Mouse (Mus musculus) urinary bladder, postnatal 4 days (tissue): ENCODE measurements around the gene Necab3.

Experiments used
- DNase-seq, 2 experiments: peaks; one replicate each; pipeline ENCODE4 v3.0.0; 2021 to 2022; ENCODE audit warnings: low spot score in 2 of 2

Gene Necab3

GRCm38 (mm10) chr2:154543567-154544347, 14.9 kb downstream of the Necab3 start:
- DNase-seq: no peak

- no peak for DNase-seq
Observed at GRCm38 (mm10) chr2:154541630-154542029, 17.1 kb downstream of the Necab3 start.

DNA sequence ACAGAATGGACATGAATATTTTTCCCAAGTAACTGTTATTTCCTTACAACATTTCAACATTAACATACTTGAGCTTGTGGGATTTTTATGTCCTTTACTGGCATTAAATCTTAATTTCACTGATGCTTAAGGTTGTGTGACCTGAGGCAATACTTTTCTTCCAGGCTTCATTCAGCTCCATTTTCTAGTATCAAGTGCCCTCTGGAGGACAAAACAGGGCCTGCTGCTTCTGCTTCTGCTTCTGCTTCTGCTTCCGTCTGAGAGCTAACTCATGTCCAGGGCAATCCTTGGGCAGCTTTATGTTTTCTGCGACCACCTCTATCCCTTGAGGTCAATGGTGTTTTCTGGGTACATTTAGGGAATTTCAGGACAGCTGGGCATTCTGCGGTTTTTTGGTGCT, 19.0 kb downstream of the Necab3 start:
- DNase-seq: no peak

GRCm38 (mm10) chr2:154538710-154539109, 20.0 kb downstream of the Necab3 start:
- no peak for DNase-seq

GRCm38 (mm10) chr2:154538310-154538709, 20.4 kb downstream of the Necab3 start:
- DNase-seq: no peak

- no peak for DNase-seq
Observed at GRCm38 (mm10) chr2:154534704-154535270, 23.9 kb downstream of the Necab3 start.

DNA sequence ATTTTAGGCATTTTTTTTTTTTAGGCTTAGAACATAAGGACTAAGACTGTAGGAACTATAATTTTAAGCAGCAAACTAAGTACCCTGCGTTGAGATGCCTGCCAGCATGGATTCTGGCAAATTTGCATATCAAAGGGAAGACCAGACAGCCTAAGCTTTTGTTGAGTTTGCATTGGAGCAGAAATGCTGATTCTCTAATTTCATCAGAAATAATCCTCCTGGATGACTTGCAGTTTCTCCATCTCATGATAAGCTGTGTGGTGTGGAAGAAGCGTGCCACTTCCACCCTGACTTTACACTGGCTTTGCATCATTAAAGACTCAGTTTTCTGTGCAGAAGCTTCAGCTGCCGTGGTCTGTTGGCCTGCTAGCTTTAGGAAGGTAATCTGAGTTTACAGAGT, 25.8 kb downstream of the Necab3 start:
- DNase-seq: no peak

DNA sequence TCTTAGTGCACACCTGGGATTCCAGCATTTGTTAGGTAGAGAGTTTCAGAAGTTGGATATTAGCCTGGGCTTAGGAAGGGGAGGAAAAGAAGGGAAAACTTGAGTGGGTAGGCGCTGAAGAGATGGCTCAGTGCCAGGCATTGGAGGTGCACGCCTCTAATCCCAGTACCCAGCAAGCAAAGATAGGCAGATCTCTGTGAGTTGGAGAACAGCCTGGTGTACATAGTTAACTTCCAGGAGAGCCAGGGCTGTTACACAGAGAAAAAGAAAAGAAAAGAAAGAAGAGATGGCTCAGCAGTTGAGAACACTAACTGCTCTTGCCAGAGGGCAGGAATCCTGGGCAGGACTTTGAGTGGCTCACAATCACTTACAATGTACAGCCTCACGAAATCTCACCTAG, 32.2 kb downstream of the Necab3 start:
- no peak for DNase-seq

- DNase-seq: no peak
Observed at GRCm38 (mm10) chr2:154525285-154525684, 33.4 kb downstream of the Necab3 start.

DNA sequence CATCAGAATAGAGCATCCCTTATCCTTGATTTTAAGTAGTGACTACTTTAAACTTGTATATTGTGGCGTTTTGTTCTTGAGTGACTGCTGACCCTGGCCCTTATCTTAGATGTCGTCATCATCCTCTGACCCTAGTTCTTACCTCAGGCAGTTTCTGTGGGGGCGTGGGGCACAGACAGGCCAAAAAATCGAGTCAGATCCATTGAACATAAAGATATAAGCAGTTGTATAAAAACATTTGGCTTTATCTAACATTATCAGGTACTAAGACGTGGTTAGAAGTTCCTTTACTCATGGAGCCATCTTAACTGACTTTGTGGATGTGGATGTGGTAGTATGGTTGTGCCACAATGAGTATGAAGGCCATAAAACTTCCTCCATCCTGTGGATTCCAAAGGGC, 36.4 kb downstream of the Necab3 start:
- no peak for DNase-seq

DNA sequence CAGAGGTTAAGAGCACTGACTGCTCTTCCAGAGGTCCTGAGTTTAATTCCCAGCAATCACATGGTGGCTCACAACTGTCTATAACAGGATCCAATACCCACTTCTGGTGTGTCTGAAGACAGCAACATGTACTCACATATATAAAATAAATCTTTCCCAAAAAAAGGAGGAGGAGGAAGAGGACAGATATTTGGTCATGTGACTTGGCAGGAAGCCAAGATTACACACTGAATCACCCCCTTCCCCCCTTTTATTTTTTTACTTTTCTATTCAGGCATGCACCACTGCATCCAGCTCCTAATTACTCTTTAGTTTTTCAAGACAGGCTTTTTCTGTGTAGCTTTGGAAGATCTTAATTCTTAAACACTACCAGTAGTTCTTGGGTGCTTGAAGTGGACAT, 37.2 kb downstream of the Necab3 start:
- no peak for DNase-seq

DNA sequence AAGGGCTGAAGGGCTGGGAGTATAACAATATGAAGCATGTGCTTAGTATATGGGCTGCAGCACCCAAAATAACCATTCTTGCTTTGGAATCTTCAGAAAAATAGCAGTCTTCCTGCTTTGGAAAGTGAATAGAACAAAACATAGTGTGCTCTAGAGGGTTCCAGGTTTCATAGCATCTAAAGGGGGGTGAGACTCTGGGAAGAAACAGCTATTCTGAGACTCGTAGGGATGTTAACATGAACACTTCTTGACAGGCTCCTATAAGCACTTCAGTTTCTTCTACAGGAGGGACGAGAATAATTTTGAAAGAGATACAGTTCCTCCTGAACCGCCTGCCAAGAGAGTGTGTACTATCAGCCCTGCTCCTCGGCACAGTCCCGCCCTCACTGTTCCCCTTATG, 41.3 kb downstream of the Necab3 start:
- DNase-seq: no peak

DNA sequence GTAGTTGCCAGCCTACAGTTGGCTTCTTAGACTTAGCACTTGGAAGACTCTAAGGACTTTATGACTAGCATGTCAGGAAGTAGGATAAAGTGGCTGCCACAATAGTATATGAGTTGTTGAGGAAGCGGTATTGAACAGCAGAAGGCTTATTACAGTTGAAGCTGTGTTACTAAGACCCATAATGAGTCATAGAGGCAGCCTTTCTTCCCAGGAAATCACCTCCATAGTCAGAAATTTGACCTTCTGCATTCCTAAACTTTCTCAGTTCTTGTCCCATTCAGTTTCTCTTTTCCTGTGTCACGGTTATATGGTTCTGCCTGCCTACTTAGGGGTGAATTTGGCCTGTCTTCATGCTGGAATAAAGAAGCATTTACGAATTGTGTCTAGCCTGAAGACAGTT, 41.7 kb downstream of the Necab3 start:
- DNase-seq: no peak

DNA sequence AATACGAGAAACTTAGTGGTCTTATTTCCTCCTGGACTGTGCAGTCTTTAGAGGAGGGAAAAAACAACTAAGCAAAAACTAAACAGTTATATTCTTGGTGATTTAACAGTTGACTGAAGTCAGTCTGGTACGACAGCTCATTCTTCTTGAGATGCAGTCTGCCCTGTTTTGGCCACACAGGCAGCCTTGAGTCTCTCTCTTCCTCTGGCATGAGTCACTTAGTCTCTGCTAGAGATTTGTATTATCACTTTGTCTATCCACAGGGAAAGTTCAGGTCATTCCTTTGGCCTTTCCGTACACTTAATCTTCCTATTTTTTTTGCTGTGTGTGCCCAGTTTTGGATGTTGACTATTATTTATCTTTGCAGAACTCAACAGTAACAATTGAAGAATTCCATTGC, 48.5 kb downstream of the Necab3 start:
- no peak for DNase-seq

- no peak for DNase-seq
Observed at GRCm38 (mm10) chr2:154508450-154508849, 50.2 kb downstream of the Necab3 start.

DNA sequence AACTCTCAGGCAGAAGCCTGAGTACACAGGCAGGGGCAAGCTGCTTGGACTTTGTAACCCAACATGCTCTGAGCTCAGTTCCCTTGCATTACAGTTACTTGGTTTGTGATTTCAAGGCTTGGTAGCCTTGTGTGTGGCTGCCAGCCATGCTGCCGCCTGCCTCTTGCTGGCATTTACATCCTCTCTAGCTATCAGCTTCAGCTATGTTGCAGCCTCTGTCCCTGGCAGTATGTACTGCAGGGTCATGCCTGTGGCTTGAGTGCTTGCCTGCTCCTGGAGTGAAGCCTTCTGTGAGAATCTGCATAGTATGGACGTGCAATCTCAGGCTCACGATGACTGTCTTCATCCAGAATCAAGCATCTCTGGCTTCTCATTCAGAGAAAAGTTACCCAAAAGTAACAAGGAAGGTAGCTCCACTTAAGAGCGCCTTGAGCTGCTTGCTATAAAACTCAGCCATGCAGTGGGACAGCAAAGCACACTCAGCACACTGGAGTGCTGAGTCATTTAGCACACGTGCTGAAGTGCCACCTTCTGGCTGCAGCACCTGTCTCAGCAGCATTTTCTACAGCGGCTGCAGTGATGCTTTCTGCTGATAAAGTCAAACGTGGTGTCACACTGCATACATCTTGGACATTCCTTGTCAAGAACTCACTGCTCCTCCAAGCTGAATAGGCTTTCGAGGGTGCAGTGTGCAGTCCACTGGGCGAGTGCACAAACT, 51.0 kb downstream of the Necab3 start:
- no peak for DNase-seq

DNA sequence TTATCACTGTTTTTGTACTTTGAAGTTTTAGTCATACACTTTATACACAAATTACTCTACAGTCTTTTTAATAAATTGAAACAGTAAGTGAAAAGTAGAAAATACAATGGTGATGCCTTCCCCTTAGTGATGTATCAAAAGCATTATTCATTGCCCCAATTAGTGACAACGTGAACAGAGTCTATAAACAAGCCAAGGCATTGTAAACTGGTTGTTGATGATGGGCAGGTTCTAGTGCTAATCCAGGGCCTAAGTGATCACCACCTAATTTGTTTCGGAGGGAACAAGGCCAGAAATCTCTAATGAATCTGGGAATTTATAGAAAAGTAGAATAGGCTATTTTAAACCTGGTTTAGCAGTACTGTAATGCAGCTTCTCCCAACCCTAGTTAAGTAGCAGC, 51.6 kb downstream of the Necab3 start:
- no peak for DNase-seq

DNA sequence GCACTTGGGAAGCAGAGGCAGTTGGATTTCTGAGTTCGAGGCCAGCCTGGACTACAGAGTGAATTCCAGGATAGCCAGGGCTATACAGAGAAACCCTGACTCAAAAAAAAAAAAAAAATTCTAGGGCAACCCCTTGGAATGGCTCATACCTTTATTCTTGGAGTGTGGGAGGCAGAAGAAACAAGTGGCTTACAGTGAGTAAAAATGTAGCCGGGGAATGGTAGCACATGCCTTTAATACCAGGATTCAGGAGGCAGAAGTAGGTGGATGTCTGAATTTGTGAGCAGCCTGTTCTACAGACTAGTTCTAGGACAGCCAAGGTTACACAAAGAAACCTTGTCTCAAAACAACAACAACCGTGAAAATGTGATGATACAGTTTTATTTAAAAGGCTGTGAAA, 57.9 kb downstream of the Necab3 start:
- no peak for DNase-seq

GRCm38 (mm10) chr2:154499717-154500247, 58.9 kb downstream of the Necab3 start:
- no peak for DNase-seq

GRCm38 (mm10) chr2:154498571-154498970, 60.1 kb downstream of the Necab3 start:
- DNase-seq: no peak

DNA sequence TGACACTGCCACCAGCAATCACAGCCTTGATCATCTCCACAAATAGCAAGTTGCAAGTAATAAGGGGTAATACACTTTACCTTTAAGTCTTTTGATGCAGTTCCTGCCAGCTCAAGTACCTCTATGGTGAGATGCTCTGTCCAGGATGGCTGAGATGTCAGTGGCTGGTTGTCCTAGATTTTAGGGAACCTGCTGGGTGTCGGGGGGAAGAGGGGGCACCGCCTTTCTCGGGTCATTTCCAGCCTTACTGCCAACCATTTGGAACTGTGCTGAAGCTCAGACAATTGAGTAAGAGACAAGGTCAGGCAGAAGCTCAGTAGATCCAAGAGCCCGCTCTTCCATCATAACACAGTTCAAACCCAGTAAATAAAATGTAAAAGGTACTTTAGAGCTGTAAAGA, 63.7 kb downstream of the Necab3 start:
- no peak for DNase-seq
